Mouse (Mus musculus) brain, embryonic 14.5 days (tissue): ENCODE measurements at regions not wholly inside any gene's neighbourhood (a gene's known extent, or its start where the extent isn't known, plus 50 kb on each side); places are given as distances from the start of the nearest gene placed in this dataset.
"Not testable (repeated sequence)": the region's sequence is repeated elsewhere in the genome, so short reads cannot be mapped to it uniquely, and the experiment has no call there.

Experiments
- DNase-seq: peaks from one replicate; pipeline ENCODE4 v3.0.0-alpha.2; 2011; ENCODE audit warnings: low read depth
- CTCF ChIP-seq: fragments of 200-500 bp; IDR thresholded peaks from 2 replicates; pipeline ENCODE4 v1.5.1; 2012; ENCODE audit warnings: inconsistent platforms, mild to moderate bottlenecking, moderate library complexity, borderline replicate concordance; ENCODE audit not compliant: insufficient read depth, insufficient read length; ENCODE audit errors: extremely low read depth
- POLR2A ChIP-seq: fragments of 200-500 bp; IDR thresholded peaks from 2 replicates; pipeline ENCODE4 v1.6.1; 2012; ENCODE audit warnings: mild to moderate bottlenecking, inconsistent platforms, borderline replicate concordance; ENCODE audit not compliant: poor library complexity, insufficient read depth, insufficient read length, severe bottlenecking; ENCODE audit errors: extremely low read depth

DNA sequence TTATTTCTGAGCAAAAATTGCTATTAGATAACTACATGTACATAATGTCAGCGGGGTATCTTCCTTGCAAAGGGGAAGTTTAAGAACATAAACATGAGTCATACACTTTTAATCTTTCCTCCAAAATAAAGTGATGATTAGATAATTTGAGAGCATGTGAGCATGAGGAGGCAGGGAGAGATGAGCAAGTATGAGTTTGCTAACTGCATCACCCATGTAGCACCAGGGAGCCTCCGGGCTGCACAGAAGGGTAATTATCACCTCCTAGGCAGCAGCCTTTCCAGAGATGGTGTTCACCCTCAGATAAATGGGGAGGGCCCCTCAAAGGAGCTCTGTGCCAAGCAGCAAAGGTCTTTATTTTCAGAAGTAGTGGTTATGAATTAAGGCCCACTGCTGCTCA lies 568.1 kb upstream of the G6pd2 start:
- no peak for DNase-seq
- TF ChIP-seq POLR2A (no peak), CTCF (no peak)

DNA sequence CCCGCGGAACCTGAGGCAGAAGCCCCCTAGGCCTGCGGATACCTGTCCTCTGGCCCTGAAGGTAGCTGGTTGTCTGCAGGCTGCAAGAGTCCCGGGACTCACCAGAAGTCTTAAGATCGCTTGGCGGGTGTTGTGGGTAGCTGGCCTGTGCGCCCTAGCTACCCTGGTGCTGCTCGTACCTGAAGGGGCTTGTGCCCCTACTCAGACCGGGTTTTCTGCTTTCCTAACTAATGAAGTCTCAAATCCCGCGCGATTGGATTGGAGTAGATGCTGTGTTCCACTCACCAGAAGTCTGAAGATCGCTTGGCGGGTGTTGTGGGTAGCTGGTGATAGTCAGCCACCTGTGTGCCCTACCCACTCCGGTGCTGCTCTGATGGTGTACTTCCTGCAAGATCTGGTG lies 520.1 kb upstream of the G6pd2 start:
- not testable (repeated sequence) for DNase-seq

DNA sequence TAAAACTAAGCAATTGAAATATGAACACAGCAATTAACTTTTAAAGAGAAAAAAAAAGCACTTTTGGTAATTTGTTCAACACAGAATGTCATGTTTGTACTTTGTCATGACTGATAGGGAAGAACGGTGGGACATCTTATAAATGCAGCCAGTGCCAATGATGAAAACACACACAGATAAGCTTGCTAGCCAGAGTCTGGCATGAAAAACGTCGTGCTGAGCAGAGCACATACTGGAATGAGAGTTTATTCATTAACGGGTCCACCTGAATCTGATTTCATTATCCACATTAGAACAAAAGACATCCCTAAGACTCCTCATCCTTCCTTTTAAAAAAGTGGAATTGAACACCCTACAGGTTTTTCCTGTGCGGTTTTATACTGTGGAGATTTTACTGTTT lies 493.7 kb upstream of the G6pd2 start:
- TF ChIP-seq CTCF (no peak), POLR2A (no peak)
- peak; percentile 34 for DNase-seq

DNA sequence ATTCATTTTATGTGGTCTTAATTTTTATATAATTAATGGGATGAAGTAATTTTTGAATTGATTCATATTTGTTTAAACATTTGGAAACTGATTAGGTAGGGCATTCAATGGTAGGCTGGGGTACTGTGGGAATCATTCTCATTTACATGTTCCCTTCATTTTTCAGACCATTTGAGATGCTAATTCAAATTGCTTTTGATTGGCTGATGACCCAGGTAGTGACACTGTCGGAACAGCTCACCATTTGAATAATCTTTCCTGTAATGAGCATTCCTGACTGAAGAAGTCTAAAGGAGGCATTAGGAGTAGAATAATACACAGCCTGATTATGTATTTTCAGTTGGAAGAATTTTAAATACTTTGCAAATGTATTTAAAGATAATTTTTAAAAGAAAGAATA lies 457.2 kb upstream of the G6pd2 start:
- TF ChIP-seq CTCF = no peak
- TF ChIP-seq POLR2A = no peak

DNA sequence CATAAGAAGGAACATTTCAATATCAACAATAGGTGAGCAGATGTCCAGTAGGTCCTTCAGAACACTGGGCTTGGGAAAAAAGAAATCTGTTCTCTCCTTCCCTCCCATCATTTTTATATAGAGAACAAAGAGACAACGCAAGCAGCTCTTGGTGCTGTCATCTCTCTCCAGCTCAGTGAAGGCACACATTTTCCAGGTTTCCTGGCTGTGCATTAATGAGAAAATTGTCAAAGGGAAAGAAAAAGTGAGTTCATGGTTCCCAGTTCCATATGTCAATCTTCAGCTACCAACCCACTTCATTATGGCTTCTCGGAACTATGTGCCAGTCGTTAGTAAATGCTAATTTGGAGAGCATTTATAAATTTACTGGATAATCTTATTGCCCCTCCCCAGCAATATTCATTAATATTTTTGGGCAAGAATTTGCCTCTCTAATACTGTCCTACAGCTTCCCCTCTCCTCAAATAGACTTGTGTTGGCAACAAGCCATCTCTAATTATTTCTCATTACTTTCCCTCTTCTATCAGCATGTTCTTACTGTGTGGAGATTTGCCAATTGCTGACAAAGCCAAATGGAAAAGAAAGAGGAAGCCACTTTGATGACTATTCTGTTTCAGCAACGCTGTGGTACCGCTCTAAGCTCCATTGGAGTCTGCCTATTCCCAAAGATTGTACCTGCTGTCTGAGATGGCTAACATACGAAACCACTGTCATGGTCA lies 453.2 kb upstream of the G6pd2 start:
- TF ChIP-seq POLR2A (no peak), CTCF (no peak)
- peak; percentile 94 for DNase-seq

More for the DNA sequence above, 457.2 kb upstream of the G6pd2 start:
- DNase-seq = peak; percentile 51

DNA sequence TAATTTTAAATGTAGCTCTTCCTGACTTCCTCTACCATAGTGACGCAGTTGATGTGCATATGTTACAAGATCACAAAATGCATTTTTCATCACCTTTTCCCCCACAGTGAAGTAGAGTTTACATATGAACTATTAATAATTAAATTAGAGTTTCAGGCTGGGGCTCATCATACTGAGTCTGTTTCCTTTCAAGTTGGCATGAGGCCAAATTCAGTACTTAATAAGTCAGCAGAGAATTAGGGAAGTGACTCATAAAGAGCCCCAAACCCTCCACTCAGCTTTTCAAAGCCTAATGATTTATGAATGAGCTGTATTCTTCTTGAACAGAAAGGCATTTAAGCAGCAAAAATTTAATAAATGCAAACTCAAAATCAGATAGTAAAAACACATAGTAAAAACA lies 435.7 kb upstream of the G6pd2 start:
- TF ChIP-seq POLR2A (no peak), CTCF (no peak)
- DNase-seq = peak; percentile 83

DNA sequence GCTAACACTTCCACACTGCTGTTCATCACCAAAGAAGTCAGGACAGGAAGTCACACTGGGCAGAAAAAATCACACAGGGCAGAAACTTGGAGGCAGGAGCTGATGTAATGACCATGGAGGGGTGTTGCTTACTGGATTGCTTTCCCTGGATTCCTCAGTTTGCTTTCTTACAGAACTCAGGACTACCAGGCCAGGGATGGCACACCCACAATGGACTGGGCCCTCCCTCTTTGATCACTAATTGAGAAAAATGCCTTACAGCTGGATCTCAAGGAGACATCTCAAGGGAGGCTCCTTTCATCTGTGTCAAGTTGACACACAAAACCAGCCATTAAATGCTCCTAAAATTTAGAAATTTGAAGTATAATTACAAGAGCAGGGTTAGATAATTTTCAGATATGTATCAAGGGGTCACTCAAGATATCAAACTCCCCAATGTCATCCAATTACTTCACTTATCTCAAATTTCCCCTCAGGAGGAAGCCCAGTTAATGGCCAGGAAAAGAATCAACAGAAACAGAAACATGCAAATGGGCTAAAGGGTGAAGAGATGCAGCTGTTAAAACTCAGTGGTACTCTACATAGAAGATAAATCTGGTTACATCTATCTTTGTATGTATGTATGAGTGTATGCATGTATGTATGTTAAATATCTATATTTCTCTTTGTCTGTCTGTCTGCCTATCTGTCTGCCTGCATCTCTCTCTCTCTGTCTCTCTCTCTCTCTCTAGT lies 413.5 kb upstream of the G6pd2 start:
- no peak for DNase-seq
- no peak for TF ChIP-seq CTCF
- no peak for TF ChIP-seq POLR2A
